Mouse (Mus musculus): ENCODE results near the gene Snph.

Snph gene

GRCm38 (mm10) chr2:151602106-151602505, 30.3 kb downstream of the Snph start:
- no peak for DNase-seq (ENCODE audit: low read depth)

- no peak for DNase-seq (ENCODE audit: low read depth)
Observed at GRCm38 (mm10) chr2:151598068-151598467, 34.3 kb downstream of the Snph start.

- DNase-seq (ENCODE audit: low read depth), result no peak
Observed at GRCm38 (mm10) chr2:151587306-151587705, 45.1 kb downstream of the Snph start.

- no peak for DNase-seq (ENCODE audit: low read depth)
Observed at GRCm38 (mm10) chr2:151586807-151587206, 45.6 kb downstream of the Snph start.

- no peak for DNase-seq (ENCODE audit: low read depth)
Observed at GRCm38 (mm10) chr2:151585934-151586333, 46.5 kb downstream of the Snph start.

- peak; percentile 52 for DNase-seq (ENCODE audit: low read depth)
Observed at GRCm38 (mm10) chr2:151580945-151581344, 51.4 kb downstream of the Snph start.

GRCm38 (mm10) chr2:151579183-151579582, 53.2 kb downstream of the Snph start:
- DNase-seq (ENCODE audit: low read depth), result no peak

GRCm38 (mm10) chr2:151575699-151576389, 56.5 kb downstream of the Snph start:
- peak; percentile 85 for DNase-seq (ENCODE audit: low read depth)

- peak; percentile 76 for DNase-seq (ENCODE audit: low read depth)
Observed at GRCm38 (mm10) chr2:151575119-151575698, 57.2 kb downstream of the Snph start.

GRCm38 (mm10) chr2:151574607-151575006, 57.8 kb downstream of the Snph start:
- DNase-seq (ENCODE audit: low read depth), result no peak

GRCm38 (mm10) chr2:151573667-151574066, 58.7 kb downstream of the Snph start:
- no peak for DNase-seq (ENCODE audit: low read depth)

- peak; percentile 89 for DNase-seq (ENCODE audit: low read depth)
Observed at GRCm38 (mm10) chr2:151571873-151572700, 60.3 kb downstream of the Snph start, which contains the start of gene Sdcbp2. Gene Sdcbp2 (plus strand): TSS chr2:151572622.

GRCm38 (mm10) chr2:151569452-151569851, 62.9 kb downstream of the Snph start:
- peak; percentile 91 for DNase-seq (ENCODE audit: low read depth)

- DNase-seq (ENCODE audit: low read depth), result no peak
Observed at GRCm38 (mm10) chr2:151566856-151567255, 65.5 kb downstream of the Snph start.

GRCm38 (mm10) chr2:151564986-151565385, 67.4 kb downstream of the Snph start:
- no peak for DNase-seq (ENCODE audit: low read depth)

- DNase-seq (ENCODE audit: low read depth), result no peak
Observed at GRCm38 (mm10) chr2:151564006-151564405, 68.4 kb downstream of the Snph start.

GRCm38 (mm10) chr2:151562930-151563921, 69.2 kb downstream of the Snph start:
- peak; percentile 78 for DNase-seq (ENCODE audit: low read depth)

GRCm38 (mm10) chr2:151549615-151550121, 82.7 kb downstream of the Snph start:
- no peak for DNase-seq (ENCODE audit: low read depth)

GRCm38 (mm10) chr2:151546571-151546970, 85.8 kb downstream of the Snph start:
- DNase-seq (ENCODE audit: low read depth), result no peak

- no peak for DNase-seq (ENCODE audit: low read depth)
Observed at GRCm38 (mm10) chr2:151544673-151545072, 87.7 kb downstream of the Snph start.
